Mouse (Mus musculus): ENCODE results near the gene Gm9048. TPM values are rescaled to one million over a fixed set of nuclear protein-coding genes. Genes with fewer than 3 reads are reported as not detected.
"Not testable (repeated sequence)": the region's sequence is repeated elsewhere in the genome, so short reads cannot be mapped to it uniquely, and the experiment has no call there.

The Gm9048 gene
- not detected in 2 replicates for total RNA-seq (2015)
- 0.04 and 0.15 TPM in 2 replicates for total RNA-seq (2017)

GRCm38 (mm10) chr10:118348579-118348978 lies at the start of gene Gm9048:
TSS of gene Gm9048 (minus strand) at chr10:118348679.
- not testable (repeated sequence) for ATAC-seq (ENCODE audit: poor library complexity, severe bottlenecking)

- peak; percentile 100 for ATAC-seq (ENCODE audit: poor library complexity, severe bottlenecking)
Measured at GRCm38 (mm10) chr10:118370443-118370842, 22.0 kb upstream of the Gm9048 start.

- no peak for ATAC-seq (ENCODE audit: poor library complexity, severe bottlenecking)
Measured at GRCm38 (mm10) chr10:118369518-118369917, 21.0 kb upstream of the Gm9048 start.

GRCm38 (mm10) chr10:118354005-118354404 lies 5.5 kb upstream of the Gm9048 start, which contains the start of gene Gm9049:
TSS of gene Gm9049 (minus strand) at chr10:118354105.
- ATAC-seq (ENCODE audit: poor library complexity, severe bottlenecking), result not testable (repeated sequence)

DNA sequence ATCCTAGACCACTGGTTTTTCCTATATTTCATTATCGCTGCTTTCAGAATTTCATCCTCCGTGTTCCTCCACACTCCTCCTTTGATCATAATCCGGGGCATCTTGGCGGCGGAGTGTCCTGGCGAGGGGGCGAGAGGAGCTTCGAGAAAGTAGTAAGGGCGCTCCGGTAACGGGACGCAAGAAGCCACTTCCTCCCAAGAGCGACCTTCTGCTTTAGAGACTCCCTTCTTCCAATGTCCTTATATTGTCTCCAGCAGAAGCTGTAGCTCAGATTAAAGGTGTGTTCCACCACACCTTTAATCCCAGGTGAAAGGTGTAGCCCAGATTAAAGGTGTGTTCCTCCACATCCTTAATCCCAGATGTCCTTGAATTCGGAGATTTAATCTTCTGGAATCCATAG lies 5.3 kb downstream of the Gm9048 start, which contains the start of gene Gm9046:
Gene Gm9046 (minus strand): TSS at position 101 of the 400 bp plus-strand sequence.
- ATAC-seq (ENCODE audit: poor library complexity, severe bottlenecking), result not testable (repeated sequence)

DNA sequence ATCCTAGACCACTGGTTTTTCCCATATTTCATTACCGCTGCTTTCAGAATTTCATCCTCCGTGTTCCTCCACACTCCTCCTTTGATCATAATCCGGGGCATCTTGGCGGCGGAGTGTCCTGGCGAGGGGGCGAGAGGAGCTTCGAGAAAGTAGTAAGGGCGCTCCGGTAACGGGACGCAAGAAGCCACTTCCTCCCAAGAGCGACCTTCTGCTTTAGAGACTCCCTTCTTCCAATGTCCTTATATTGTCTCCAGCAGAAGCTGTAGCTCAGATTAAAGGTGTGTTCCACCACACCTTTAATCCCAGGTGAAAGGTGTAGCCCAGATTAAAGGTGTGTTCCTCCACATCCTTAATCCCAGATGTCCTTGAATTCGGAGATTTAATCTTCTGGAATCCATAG lies 10.7 kb downstream of the Gm9048 start, which contains the start of gene Gm9045:
Gene Gm9045 (minus strand): TSS at position 101 of the 400 bp plus-strand sequence.
- not testable (repeated sequence) for ATAC-seq (ENCODE audit: poor library complexity, severe bottlenecking)

- not testable (repeated sequence) for ATAC-seq (ENCODE audit: poor library complexity, severe bottlenecking)
Measured at GRCm38 (mm10) chr10:118332308-118332707, 16.2 kb downstream of the Gm9048 start, which contains the start of gene Gm9044. TSS of gene Gm9044 (minus strand) at chr10:118332408.

- not testable (repeated sequence) for ATAC-seq (ENCODE audit: poor library complexity, severe bottlenecking)
Measured at GRCm38 (mm10) chr10:118326869-118327268, 21.6 kb downstream of the Gm9048 start, which contains the start of gene Gm9040. TSS of gene Gm9040 (minus strand) at chr10:118326969.

- ATAC-seq (ENCODE audit: poor library complexity, severe bottlenecking), result peak; percentile 69
Measured at GRCm38 (mm10) chr10:118319024-118319423, 29.5 kb downstream of the Gm9048 start.

DNA sequence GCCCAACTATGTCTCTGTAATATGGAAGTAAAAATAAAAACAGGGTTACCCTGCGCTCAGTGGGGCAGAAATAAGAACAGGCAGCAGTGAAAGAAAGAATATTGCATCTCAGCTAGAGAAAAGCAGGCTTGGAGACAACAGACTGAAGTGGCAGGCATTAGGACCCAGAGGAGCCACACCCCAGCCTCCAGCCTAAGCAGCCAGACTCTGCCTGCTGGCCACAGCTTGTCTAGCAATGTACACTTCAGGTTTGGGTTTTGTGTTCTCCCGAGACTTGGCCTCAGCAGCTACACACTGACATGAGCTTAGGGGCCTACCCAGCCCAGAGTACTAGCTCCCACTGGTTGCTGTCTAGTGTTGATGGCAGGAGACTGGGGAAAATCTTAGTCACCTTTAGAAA lies 46.3 kb downstream of the Gm9048 start:
- peak; percentile 60 for ATAC-seq (ENCODE audit: poor library complexity, severe bottlenecking)

Other genes starting within 250 kb of the Gm9048 start
- gene Mdm1, start 206.9 kb downstream of the Gm9048 start, total RNA-seq (2015), result 14.9 and 16.4 TPM in 2 replicates
- 21.1 and 49.6 TPM in 2 replicates for gene Mdm1, start 206.9 kb downstream of the Gm9048 start, total RNA-seq (2017)
- gene Il22, start 143.7 kb downstream of the Gm9048 start, total RNA-seq (2015), result not detected in 2 replicates
- gene Il22, start 143.7 kb downstream of the Gm9048 start, total RNA-seq (2017), result not detected in 2 replicates
- not detected in 2 replicates for gene Gm32717, start 107.9 kb downstream of the Gm9048 start, total RNA-seq (2015)
- 0.08 and 0.11 TPM in 2 replicates for gene Gm32717, start 107.9 kb downstream of the Gm9048 start, total RNA-seq (2017)
- gene Gm32802, start 90.0 kb downstream of the Gm9048 start, total RNA-seq (2015), result not detected in 2 replicates
- 0.08 and 0.11 TPM in 2 replicates for gene Gm32802, start 90.0 kb downstream of the Gm9048 start, total RNA-seq (2017)
- gene Iltifb, start 53.6 kb downstream of the Gm9048 start, total RNA-seq (2015), result not detected in 2 replicates
- gene Iltifb, start 53.6 kb downstream of the Gm9048 start, total RNA-seq (2017), result not detected in 2 replicates
- gene Gm9040, start 21.7 kb downstream of the Gm9048 start, total RNA-seq (2015), result not detected in 2 replicates
- not detected in 2 replicates for gene Gm9040, start 21.7 kb downstream of the Gm9048 start, total RNA-seq (2017)
- gene Gm9044, start 16.3 kb downstream of the Gm9048 start, total RNA-seq (2015), result not detected in 2 replicates
- not detected in 2 replicates for gene Gm9044, start 16.3 kb downstream of the Gm9048 start, total RNA-seq (2017)
- gene Gm9045, start 10.8 kb downstream of the Gm9048 start, total RNA-seq (2015), result 0.20 and 0.23 TPM in 2 replicates
- not detected in 2 replicates for gene Gm9045, start 10.8 kb downstream of the Gm9048 start, total RNA-seq (2017)
- not detected in 2 replicates for gene Gm9046, start 5.4 kb downstream of the Gm9048 start, total RNA-seq (2015)
- gene Gm9046, start 5.4 kb downstream of the Gm9048 start, total RNA-seq (2017), result not detected in 2 replicates
- gene Gm9049, start 5.4 kb upstream of the Gm9048 start, total RNA-seq (2015), result 0.20 and 0.23 TPM in 2 replicates
- gene Gm9049, start 5.4 kb upstream of the Gm9048 start, total RNA-seq (2017), result not detected in 2 replicates
- 0.94 and 1.9 TPM in 2 replicates for gene Ifng, start 92.4 kb upstream of the Gm9048 start, total RNA-seq (2015)
- gene Ifng, start 92.4 kb upstream of the Gm9048 start, total RNA-seq (2017), result 1.6 and 2.6 TPM in 2 replicates